Mouse (Mus musculus) lung, adult 2 months (tissue): ENCODE data around the gene Cyfip1. TPM values are rescaled to one million over a fixed set of nuclear protein-coding genes. Genes with fewer than 3 reads are reported as not detected.

Experiments used
- DNase-seq: peaks from one replicate; pipeline ENCODE4 v3.0.0; 2022
- H3K4me1 ChIP-seq: fragments of 200-500 bp; 2 replicates; pipeline ENCODE4 v1.6.1; 2011; ENCODE audit warnings: low read length; ENCODE audit not compliant: control insufficient read depth, insufficient read depth
- H3K4me3 ChIP-seq: fragments of 200-500 bp; replicated peaks from 2 replicates; pipeline ENCODE3; 2011; ENCODE audit warnings: low read depth, mild to moderate bottlenecking, control low read depth, low read length; ENCODE audit errors: extremely low read depth
- CTCF ChIP-seq: fragments of 200-500 bp; IDR thresholded peaks from 2 replicates; pipeline ENCODE4 v1.5.1; 2011; ENCODE audit warnings: mild to moderate bottlenecking, low read length, control low read depth; ENCODE audit not compliant: insufficient read depth
- POLR2A ChIP-seq: fragments of 200-500 bp; IDR thresholded peaks from 2 replicates; pipeline ENCODE4 v1.6.1; 2011; ENCODE audit warnings: low read depth, mild to moderate bottlenecking, control low read depth, low read length, borderline replicate concordance; ENCODE audit errors: extremely low read depth
- WGBS: fragments of 180-500 bp; shearing (Covaris S2); methylation state at CpG from one replicate; pipeline ENCODE4 v1.1.7; 2018; 5-methylcytosine and 5-hydroxymethylcytosine counted together
- polyA plus RNA-seq: library from polyadenylated mRNA; depleted of rRNA; stranded (reverse); fragments of >200 nt; gene quantifications from 2 replicates; pipeline ENCODE4 v1.2.3, GENCODE M21; 2012; rRNA removed

The Cyfip1 gene
- polyA plus RNA-seq, 1 experiment, result 66.8 TPM

- WGBS, result under 1% methylated on average over 70 of the region's 70 CpGs
- no peak for TF ChIP-seq CTCF
- TF ChIP-seq POLR2A, result peak; percentile 93
- peak; percentile 96 for DNase-seq
Measured at GRCm38 (mm10) chr7:55962004-55962908, 120.7 kb downstream of the Cyfip1 start, which contains the start of gene Nipa2. Gene Nipa2, minus strand, starts transcription at chr7:55962476.

GRCm38 (mm10) chr7:55966866-55967460 is 125.4 kb downstream of the Cyfip1 start:
- TF ChIP-seq CTCF, result no peak
- no peak for TF ChIP-seq POLR2A
- 48% methylated on average over 3 of the region's 3 CpGs for WGBS
- Histone ChIP-seq H3K4me1 (peaks cover 3% of the 10 kb centered on the region), H3K4me3 (no peak overlapping the region)
- DNase-seq, result no peak

More at GRCm38 (mm10) chr7:55962004-55962908, 120.7 kb downstream of the Cyfip1 start, which contains the start of gene Nipa2:
- Histone ChIP-seq H3K4me3 (peak within 1 kb of the TSS; percentile 96), H3K4me1 (no peaks in the 10 kb centered on the region)

- Histone ChIP-seq H3K4me1 (peaks cover 3% of the 10 kb centered on the region), H3K4me3 (peak overlapping the region; percentile 76)
- peak; percentile 36 for DNase-seq
- no peak for TF ChIP-seq CTCF
- no peak for TF ChIP-seq POLR2A
- 19% methylated on average over 16 of the region's 16 CpGs for WGBS
Measured at GRCm38 (mm10) chr7:55968258-55968901, 126.8 kb downstream of the Cyfip1 start.

GRCm38 (mm10) chr7:55969415-55969814 is 127.9 kb downstream of the Cyfip1 start:
- TF ChIP-seq POLR2A (no peak), CTCF (no peak)
- H3K4me1 ChIP-seq, result peaks cover 3% of the 10 kb centered on the region
- WGBS, result 44% methylated on average over 1 of the region's 1 CpGs
- DNase-seq, result no peak
- H3K4me3 ChIP-seq, result no peak overlapping the region

DNA sequence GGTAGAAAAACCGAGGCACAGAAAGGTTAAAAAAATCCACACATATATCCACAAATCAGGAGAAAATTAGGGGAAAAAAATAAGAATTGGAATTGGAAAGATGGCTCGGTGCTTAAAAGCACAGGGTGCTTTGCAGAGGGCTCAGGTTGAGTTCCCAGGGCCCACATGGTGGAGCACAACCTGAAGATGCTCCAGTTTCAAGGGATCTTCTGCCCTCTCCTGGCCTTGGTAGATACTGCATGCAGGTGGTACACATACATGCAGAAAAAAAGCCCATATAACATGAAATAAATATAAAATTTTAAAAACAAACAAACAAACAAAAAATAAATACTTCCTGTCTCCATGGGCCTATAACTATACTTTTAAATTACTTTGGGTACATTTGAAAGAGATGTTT is 132.9 kb downstream of the Cyfip1 start:
- TF ChIP-seq POLR2A (no peak), CTCF (no peak)
- 99% methylated on average over 2 of the region's 2 CpGs for WGBS

GRCm38 (mm10) chr7:55981511-55981910 is 140.0 kb downstream of the Cyfip1 start:
- H3K4me3 ChIP-seq, result no peak overlapping the region
- H3K4me1 ChIP-seq, result no peaks in the 10 kb centered on the region
- TF ChIP-seq POLR2A (no peak), CTCF (no peak)
- WGBS, result 87% methylated on average over 2 of the region's 2 CpGs
- DNase-seq, result no peak

More for the DNA sequence above, 132.9 kb downstream of the Cyfip1 start:
- Histone ChIP-seq H3K4me1 (no peaks in the 10 kb centered on the region), H3K4me3 (no peak overlapping the region)
- DNase-seq, result no peak

Other genes starting within 250 kb of the Cyfip1 start
- gene Siglech, start 73.6 kb upstream of the Cyfip1 start, polyA plus RNA-seq, result 4.3 and 5.0 TPM in 2 replicates
- gene Tubgcp5, start 47.6 kb upstream of the Cyfip1 start, polyA plus RNA-seq, result 2.5 and 3.6 TPM in 2 replicates
- 11.8 and 21.2 TPM in 2 replicates for gene Nipa2, start 120.7 kb downstream of the Cyfip1 start, polyA plus RNA-seq
- 9.6 and 11.8 TPM in 2 replicates for gene Nipa1, start 178.2 kb downstream of the Cyfip1 start, polyA plus RNA-seq
- 23.0 and 23.7 TPM in 2 replicates for gene Herc2, start 208.5 kb downstream of the Cyfip1 start, polyA plus RNA-seq